Mouse (Mus musculus): ENCODE results near the gene Lamc2. TPM values are rescaled to one million over a fixed set of nuclear protein-coding genes. Genes with fewer than 3 reads are reported as not detected.
A peak's percentile ranks its signal among the peaks of the same experiment; 100 is the strongest.

Lamc2 gene
- total RNA-seq, 2 experiments from 2014 or later, result 7.4 to 8.7 TPM

DNA sequence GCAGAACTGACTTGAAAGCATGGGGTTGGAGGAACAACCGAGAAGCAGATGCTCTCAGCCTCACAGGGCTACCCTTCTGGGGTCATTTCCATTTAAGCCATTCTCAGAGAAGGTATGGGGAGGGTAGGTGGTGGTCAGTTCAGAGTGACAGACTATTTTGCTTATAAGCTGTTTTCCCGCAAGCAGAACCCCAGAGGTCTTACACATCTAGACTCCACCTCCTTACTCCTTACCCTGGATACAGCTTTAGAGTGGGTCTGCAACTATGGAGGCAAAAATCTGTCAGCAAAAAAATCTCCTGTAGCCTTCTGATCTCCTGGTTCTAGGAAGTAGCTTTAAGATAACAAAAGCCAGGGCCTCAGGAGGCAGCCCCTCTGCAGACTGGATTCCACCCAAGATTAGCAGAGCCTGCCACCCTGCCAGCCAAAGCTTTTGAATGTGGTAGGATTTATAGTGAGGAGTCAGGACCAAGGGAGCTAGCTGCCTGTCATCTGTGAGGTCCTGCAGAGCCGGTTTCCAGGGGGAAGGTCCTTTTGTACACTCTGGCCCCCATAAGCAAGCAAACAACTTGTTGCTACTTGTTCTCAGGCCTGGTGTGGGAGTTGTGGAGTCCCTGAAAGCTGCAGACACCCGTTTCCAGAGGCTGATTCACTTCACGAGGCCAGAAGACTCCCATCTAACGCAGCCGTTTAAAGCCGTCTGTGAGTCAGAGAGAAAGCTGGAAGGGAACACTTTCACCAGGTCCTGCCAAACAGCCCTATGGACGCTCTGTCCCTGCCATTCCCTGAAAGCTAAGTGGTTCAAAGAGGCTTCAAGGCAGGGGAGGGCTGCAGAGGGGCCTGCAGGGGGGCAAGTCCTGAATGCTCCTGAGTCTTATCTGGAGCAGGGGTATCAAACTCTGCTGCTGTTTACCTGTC lies 52.1 kb downstream of the Lamc2 start:
- peak in 1 of 2 experiments; percentile 47 for DNase-seq (ENCODE audit: low spot score in 2 of 2)
- intact Hi-C loops (cut with DNase I), result no loop called here

DNA sequence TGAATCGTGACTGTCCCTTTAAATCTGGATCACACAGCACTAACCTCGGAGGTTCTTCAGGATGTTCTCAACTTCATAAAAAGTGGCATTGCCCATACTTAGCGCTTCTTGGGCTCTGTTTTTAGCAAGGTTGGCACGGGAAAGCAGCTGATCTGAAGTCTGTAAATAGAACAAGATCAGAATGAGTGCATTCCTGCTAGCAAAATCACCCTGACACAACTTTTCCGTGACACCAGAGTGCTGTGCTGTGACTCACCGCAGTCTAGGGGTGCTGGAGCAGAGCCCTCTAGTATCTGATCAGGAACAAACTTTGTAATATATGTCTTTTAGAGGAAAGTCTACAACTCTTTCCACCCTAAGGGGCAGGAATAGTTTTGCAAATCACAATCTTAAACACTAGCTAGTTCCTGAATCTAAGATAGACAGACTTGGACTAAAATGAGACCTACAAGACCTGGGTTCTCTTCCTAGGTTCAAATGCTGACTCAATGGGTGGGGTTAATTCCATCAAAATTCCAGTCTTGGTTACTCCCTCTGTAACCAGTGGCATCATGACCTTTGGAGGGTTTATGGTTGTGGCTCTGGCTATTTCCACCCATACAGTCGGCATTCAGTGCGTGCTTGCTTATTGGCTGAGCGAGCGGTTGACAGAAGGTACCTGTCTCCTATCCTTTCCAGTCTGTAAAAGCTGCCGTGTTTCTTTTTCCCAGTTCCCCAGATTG lies 56.1 kb downstream of the Lamc2 start:
- DNase-seq (ENCODE audit: low spot score in 2 of 2), result peak in 1 of 2 experiments; percentile 54
- intact Hi-C loops (cut with DNase I), result no loop called here

DNA sequence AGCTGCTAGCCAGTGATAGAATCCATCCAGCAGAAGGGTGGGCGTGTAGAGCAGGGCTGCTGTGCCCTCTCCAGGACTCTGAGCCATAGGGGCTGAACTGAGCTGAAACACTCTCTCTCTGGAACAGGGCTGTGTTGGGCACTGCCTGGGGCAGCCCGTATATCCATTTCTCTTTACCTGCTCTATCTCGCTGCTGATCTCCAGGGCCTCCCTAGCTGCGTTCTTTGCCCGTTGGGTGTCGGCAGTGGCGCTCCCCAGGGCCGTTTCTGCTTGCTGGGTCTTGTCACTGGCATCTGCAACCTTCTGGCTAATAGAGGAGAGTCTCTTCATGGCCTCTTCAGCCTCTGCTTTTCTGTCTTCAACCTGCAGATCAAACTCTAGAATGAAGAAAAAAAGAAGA lies 57.5 kb downstream of the Lamc2 start:
- intact Hi-C loops (cut with DNase I), result no loop called here
- DNase-seq (ENCODE audit: low spot score in 2 of 2), result no peak

DNA sequence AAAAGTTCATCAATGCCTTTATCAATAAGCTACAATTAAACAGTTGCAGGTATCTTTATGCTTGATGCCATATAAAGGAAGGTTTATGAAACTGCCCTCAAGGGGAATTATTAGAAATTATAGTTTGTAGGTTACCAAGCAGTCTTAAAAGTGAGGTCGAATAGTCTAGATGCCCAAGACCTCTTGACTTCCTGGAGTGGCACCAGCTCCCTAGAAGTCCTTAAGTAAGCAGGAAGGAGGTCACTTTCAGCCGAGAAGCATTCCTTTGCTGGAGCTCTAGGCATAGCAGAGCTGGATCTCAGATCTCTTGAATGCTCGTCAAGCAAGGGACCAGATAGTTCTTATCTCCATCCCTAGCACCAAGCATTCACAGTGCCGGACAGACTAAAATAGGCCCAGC lies 58.6 kb downstream of the Lamc2 start:
- DNase-seq (ENCODE audit: low spot score in 2 of 2), result no peak
- intact Hi-C loops (cut with DNase I), result no loop called here

DNA sequence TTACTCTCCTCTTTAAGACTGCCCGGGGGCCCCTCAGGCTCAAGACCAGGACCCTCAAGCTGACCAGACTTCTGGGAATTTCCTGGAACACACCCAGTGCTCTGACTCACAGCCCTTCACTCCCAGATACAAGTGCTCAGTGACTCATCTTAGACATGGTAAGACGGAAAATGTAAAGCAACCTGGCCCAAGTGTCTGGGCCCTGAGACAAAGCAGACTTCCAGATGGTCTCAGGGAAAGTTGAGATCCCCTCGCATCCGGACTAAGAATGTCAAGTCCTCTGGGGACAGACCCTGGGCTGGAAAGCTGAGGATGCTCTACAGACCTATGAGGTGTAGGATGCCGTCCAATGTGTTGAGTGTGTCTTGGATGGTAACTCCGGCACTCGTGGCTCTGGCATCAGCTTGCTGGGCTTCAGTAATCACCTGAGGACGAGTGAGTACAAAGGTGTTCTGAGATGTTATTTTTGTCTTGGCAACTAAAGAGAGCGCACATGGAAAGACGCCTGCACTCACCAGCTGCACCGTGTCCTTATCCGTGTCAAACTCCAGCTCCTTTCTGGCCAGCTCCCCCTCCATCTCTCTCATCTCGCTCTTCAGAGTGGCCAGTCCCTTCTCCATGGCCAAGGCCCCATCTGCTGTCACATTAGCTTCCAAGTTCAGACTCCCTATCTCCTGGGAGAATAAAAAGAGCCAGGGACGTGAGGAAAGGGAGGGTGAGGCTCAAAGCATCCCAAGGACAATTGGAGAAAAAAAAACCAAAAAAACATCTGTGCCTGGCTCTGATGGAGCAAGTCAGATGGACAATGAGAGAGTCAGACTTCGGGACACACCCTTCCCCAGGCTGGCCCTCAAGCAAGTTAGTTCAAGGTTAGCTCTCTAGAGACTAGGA lies 59.5 kb downstream of the Lamc2 start:
- peak in 1 of 2 experiments; percentile 21 for DNase-seq (ENCODE audit: low spot score in 2 of 2)
- intact Hi-C loops (cut with DNase I), result no loop called here

DNA sequence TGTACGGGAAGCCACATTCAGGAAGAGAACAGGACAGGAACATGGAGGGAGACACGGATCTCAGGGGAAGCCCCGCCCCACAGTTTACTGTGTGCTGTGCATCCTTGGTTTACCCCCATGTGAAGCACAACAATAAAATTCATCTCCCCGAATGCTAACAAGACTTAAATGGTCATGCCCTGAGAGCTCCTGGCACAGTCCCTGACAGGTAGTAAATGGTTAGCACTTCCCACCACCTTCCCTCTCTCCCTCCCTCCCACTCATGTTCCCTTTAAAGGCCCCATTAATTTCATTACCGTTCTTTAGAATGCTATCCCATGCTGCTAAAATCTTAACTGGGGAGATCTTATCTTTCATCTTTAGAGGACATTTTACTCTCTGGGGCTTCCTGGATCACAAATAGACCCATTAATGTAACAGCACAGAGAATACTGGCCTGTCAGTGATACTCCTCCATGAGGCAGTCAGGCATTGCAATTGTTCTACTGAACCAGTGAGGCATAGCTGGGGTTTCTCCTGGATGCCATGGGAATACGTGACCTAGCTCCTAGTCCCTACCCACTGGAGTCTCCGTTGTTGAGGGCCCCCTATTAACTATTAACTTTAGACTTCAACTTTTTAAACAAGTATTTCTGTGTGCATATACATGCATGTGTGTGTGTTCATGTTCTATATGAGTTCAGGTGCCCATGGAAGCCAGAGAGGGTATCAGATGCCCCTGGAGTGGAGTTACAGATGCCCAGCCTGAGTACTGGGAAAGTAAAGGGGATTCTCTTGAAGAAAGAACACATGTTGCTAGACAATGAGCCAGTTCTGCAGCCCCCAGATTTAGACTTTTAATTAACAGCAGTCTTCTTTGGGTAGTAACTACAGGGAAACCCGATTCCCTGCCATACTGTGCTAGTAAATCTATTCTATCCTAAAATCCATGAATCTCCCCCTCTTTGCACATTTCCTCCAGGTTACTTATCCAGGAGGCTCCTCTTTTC lies 60.7 kb downstream of the Lamc2 start:
- intact Hi-C loops (cut with DNase I), result no loop called here

DNA sequence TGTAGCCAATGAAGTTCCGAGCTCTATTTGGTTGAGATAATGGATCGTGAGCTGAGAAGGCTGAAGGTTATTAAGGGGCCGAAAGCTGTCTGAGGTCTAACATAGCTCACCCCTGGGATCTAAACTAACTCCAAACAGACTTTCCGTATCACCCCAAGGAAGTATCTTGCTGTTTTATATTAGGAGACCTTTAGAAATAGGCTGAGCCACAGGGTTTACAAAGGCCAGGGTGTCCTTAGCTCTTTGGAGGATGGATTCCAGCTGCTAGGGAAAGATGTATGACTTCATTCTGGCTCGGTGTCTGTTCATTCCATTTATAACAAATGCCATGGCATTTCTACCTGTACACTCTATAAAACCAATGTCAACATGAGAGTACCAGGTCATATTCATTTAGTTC lies 61.7 kb downstream of the Lamc2 start:
- DNase-seq (ENCODE audit: low spot score in 2 of 2), result no peak
- intact Hi-C loops (cut with DNase I), result no loop called here

More for the DNA sequence above, 60.7 kb downstream of the Lamc2 start:
- DNase-seq (ENCODE audit: low spot score in 2 of 2), result no peak

DNA sequence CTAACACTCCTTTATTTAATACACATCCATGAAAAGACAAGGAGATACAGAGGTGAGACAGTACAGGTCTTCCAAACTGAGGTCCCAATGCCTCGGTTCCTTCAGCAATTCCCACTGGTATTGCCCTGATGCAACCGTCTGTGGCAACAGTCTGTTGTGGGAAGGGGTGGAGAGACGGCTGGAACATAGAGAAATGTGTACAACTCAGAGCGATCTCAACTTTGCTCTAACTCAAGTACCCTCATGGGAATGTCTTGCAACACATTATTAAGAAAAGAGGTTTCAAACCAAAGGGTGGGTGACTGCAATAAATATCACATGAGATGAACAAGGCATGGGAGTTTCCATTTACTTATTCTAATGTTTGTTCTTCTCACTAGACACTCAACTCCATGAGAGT lies 63.5 kb downstream of the Lamc2 start:
- DNase-seq (ENCODE audit: low spot score in 2 of 2), result no peak
- intact Hi-C loops (cut with DNase I), result no loop called here

DNA sequence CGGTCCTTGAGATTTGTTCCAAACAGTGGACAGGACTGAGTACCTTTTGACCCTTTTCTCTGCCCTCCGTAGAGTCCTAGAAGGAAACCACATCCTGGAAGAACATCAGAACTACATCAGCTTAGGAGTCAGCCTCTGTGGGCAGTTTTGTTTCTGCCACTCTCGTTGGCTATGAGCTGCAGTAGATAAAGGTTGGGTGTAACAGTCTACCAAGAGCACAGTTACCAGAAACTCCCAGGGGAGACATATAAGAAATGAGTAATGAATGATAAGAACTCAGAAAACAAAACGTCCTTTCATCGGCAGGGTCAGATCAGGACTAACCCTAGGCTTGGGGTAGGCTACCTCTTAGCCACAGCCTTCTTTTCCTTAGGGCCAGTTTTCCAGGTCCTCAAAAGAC lies 64.9 kb downstream of the Lamc2 start:
- intact Hi-C loops (cut with DNase I), result no loop called here
- no peak for DNase-seq (ENCODE audit: low spot score in 2 of 2)

DNA sequence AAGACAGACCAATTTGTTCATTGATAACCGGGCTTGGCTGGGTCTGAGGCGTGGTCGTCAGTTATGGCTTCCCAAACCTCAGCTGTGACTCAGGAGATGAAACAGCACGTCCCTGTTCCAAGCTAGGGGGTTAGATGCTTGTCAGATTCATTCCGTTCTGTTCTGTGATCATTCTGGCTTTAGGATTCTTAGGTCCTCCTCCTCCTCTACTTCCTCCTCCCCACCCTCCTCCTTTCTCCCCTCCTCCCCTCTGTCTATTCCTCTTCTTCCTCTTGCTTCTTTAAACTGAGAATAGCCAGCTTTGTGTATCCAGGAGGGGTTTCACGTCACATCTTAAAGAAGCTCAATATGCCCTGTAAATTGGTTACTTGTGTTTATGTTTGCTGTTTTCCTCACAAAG lies 65.7 kb downstream of the Lamc2 start:
- DNase-seq (ENCODE audit: low spot score in 2 of 2), result no peak
- intact Hi-C loops (cut with DNase I), result no loop called here

DNA sequence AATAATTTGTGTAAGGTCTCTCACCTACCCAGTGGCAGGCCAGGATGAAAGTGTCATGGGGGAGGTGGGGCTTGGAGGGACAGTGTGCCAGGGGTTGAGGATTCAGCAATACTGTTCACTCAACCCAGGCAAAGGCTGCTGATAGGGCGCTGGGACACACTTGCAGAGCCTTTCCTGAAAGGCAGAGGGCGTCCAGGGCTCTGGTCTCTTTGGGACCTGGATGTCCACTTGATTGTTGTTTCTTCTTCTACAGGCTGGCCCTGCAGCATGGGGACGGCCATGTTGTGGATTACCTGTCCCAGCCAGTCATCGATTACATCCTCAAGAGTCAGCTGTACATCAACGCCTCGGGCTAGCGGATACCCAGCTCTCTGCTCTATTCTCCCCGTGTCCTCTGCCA lies 70.9 kb downstream of the Lamc2 start:
- intact Hi-C loops (cut with DNase I), result no loop called here
- no peak for DNase-seq (ENCODE audit: low spot score in 2 of 2)

DNA sequence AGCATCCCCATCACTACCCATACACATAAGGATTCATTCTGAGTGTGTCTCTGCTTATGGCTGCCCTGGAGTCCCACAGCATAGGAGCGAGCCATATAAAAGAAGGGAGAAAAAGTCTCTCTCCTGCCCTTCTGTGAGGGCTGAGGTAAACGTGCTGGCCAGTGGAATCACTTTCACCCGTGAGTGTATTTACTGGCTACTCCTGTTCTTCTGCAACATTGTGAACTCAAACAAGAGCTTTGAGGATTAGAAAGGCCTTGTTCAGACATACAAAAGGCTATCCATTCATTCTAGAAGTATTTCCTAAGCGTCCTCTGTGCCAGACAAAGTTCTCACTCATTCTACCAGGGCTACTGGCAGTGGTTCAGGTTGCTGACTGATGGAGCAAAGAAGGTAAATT lies 74.7 kb downstream of the Lamc2 start:
- intact Hi-C loops (cut with DNase I), result no loop called here
- no peak for DNase-seq (ENCODE audit: low spot score in 2 of 2)

DNA sequence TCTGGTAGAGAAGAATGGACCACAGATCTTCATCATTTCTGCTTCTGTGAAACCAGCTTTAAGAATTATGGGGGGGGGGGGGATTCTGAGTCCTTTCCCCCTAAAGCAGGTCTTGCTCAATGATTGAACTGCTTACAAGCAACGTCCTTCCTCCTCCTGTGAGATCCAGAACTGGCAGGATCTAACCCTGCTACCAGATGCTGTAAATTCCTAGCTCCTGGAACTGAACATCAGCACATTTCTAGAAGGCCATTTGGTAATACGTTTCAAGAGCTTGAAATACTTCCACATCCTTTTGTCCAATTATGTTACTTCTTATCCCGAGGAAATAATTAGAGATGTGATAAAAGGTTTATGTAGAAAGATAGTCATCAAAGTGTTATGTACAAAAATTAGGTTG lies 76.4 kb downstream of the Lamc2 start:
- intact Hi-C loops (cut with DNase I), result no loop called here
- no peak for DNase-seq (ENCODE audit: low spot score in 2 of 2)

DNA sequence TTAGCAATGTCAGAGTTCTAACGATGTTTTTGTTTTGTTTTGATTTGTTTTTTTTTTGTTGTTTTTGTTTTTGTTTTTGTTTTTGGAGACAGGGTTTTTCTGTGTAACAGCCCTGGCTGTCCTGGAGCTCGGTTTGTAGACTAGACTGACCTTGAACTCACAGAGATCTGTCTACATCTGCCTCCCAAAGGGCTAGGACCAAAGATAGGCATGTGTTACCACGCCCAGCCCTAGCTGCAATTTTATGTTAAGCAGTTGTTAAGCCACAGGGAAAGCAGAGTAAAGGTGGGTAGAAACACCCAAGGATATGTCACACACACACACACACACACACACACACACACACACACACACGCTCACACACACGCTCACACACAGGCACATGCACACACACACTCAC lies 76.9 kb downstream of the Lamc2 start:
- no peak for DNase-seq (ENCODE audit: low spot score in 2 of 2)
- intact Hi-C loops (cut with DNase I), result no loop called here

DNA sequence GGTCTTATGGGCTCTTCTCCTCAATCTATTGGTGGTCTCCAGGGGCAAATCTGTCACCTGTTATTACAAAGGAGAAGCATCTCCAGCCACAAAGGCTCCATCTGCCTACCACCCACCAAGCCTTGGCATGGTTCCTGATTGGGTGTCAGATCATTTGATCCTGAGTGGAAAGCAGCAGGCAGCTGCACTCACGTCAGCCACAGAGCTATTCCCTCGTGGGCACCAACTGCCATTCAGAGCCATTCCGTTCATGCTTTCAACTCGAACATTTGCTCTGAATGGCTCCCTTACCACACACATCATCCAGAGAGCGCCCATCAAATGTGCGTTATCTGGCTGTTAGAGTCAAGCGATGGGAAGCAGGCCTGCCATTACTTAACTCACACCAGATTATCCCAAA lies 78.4 kb downstream of the Lamc2 start:
- intact Hi-C loops (cut with DNase I), result no loop called here
- no peak for DNase-seq (ENCODE audit: low spot score in 2 of 2)

DNA sequence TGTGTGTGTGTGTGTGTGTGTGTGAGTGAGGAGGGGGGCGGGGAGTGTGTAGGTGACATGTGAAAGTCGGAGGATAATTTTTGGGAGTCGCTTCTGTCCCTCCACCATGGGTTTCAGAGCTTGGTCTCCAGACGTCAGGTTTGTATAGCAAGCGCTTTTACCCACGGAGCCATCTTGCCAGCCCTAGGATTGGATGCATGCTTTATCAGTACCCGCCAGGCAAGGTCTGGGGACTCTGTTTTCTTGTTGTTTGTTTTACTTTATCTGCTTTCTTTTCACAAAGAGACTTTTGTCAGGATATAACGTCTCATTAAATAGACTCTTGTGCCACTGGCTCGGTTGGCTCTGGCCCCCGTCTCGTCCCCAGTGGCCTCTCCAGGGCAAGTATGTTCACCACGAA lies 81.4 kb downstream of the Lamc2 start:
- intact Hi-C loops (cut with DNase I), result no loop called here
- no peak for DNase-seq (ENCODE audit: low spot score in 2 of 2)

DNA sequence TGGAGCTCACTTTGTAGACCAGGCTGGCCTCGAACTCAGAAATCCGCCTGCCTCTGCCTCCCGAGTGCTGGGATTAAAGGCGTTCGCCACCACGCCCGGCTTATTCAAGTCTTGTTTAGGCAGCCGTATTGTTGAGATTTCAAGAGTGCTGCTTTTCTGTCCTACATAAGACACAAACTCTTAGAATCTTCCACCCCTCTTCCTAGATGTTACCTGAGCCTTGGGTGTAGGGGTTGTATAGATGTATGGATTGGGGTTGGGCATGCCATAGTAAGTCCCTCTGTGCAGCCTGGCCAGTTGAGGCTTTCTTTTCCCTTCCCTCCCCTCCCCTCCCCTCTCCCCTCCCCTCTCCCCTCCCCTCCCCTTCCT lies 83.1 kb downstream of the Lamc2 start:
- DNase-seq (ENCODE audit: low spot score in 2 of 2), result no peak
- intact Hi-C loops (cut with DNase I), result no loop called here

DNA sequence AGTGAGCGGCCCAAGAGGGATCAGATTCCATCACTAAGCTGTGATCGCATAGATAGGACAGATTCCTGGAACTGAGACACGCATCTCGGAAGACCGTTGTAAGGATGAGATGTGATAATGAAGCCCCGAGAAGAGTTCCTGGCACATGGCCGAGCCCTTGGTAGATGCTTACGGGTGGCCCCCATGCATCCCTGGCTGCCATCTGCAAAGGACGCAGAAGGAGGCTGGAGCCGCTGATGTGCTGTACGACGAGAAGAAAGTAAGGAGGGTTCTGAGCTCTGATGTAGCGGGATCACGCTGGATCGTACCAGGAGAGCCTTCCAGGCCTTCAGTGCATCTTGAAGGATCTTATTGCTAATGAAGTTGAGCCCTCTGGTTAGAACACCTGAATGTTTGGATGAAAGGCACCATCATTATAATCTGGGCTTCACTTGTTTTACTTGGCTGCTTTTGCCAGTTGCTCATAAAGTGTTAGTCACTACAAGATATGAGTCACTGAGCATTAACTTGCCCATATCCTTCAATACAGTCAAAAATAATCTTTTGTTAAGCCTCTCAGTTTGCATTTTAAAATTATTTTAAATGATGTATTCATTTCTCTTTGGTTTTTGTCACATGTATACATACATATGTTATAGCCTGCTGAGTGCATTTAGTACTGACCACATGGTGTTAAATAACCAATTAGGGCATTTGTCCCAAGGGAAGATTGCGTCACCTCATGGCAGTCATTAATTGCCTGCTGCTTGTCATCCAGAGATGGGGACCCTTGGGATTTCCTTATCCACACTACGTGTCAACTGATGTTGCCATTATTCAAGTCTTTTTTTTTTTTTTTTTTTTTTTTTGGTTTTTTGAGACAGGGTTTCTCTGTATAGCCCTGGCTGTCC lies 83.7 kb downstream of the Lamc2 start:
- intact Hi-C loops (cut with DNase I), result no loop called here
- no peak for DNase-seq (ENCODE audit: low spot score in 2 of 2)
